11 mouse cellular contexts compared by ENCODE assay signal in genomic region chr6:146080546-146081512, GRCm38 (mm10).
DNase-seq lines count a peak whose midpoint lies in the region; ATAC-seq and TF ChIP-seq lines count a peak whose summit lies in the region.
"Had no signal": no experiment of that assay in that cellular context is flagged by ENCODE, and none has a peak within 500 bp of the region (broad histone marks: within the 10 kb centered on the region; RNA-seq: fewer than 3 reads in every experiment).

No protein-coding gene starts in this region.

- peaks cover 32% of the 10 kb centered on the region for H3K4me1 ChIP-seq in heart, embryonic 10.5 days
- H3K4me1 ChIP-seq in midbrain, embryonic 10.5 days: peaks cover 18% of the 10 kb centered on the region
- no peaks in the 10 kb centered on the region for H3K4me1 ChIP-seq in midbrain, postnatal 0 days (ENCODE audit: insufficient read depth, low read length)
- H3K4me1 ChIP-seq in embryonic facial prominence, embryonic 11.5 days (ENCODE audit: control insufficient read depth, insufficient read depth, low read length): no peaks in the 10 kb centered on the region; the same call in 1 of the 2 replicates
- H3K4me1 ChIP-seq in kidney, embryonic 16.5 days (ENCODE audit: insufficient read depth, low read length): no peaks in the 10 kb centered on the region
- H3K4me1 ChIP-seq: forebrain, embryonic 13.5 days had no signal

- H3K4me3 ChIP-seq in heart, embryonic 10.5 days: no peak overlapping the region
- no peak overlapping the region for H3K4me3 ChIP-seq in midbrain, embryonic 10.5 days
- H3K4me3 ChIP-seq in midbrain, postnatal 0 days (ENCODE audit: low read depth, low read length): no peak overlapping the region
- H3K4me3 ChIP-seq in embryonic facial prominence, embryonic 11.5 days (ENCODE audit: low read depth, low read length): no peak overlapping the region
- no peak overlapping the region for H3K4me3 ChIP-seq in kidney, embryonic 16.5 days (ENCODE audit: low read length)
- H3K4me3 ChIP-seq: forebrain, embryonic 13.5 days; myocyte had no signal

- no peak for DNase-seq in heart, embryonic 10.5 days (ENCODE audit: low spot score)
- no peak for DNase-seq in heart, postnatal 36 days
- no peak for DNase-seq in midbrain, embryonic 10.5 days (ENCODE audit: low spot score)
- no peak for DNase-seq in midbrain, postnatal 0 days (ENCODE audit: low spot score)
- peak; percentile 27 for DNase-seq in embryonic facial prominence, embryonic 11.5 days (ENCODE audit: low spot score)
- DNase-seq in thymus, postnatal 14 days: peak; percentile 43
- no peak for DNase-seq in cerebellum, postnatal 4 days (ENCODE audit: low spot score in 2 of 2)
- DNase-seq: right cerebral cortex, postnatal 14 days had no signal

- intact Hi-C loops in heart, postnatal 36 days (cut with DNase I): no loop called here

- no peak for TF ChIP-seq CTCF in midbrain, postnatal 0 days (IDR thresholded peaks at IDR 0.05)

- H3K4me2 ChIP-seq in midbrain, postnatal 0 days (ENCODE audit: low read depth, low read length, poor library complexity, severe bottlenecking): no peak overlapping the region
- H3K4me2 ChIP-seq in embryonic facial prominence, embryonic 11.5 days (ENCODE audit: low read depth, low read length): no peak overlapping the region
- no peak overlapping the region for H3K4me2 ChIP-seq in kidney, embryonic 16.5 days (replicated peaks; ENCODE audit: low read depth, low read length)
- H3K4me2 ChIP-seq: forebrain, embryonic 13.5 days had no signal

- WGBS in heart, embryonic 10.5 days: 51% methylated on average over 18 of the region's 18 CpGs
- 73% methylated on average over 18 of the region's 18 CpGs for WGBS in midbrain, embryonic 10.5 days
- 69% methylated on average over 18 of the region's 18 CpGs for WGBS in midbrain, postnatal 0 days
- 57% methylated on average over 18 of the region's 18 CpGs for WGBS in embryonic facial prominence, embryonic 11.5 days
- WGBS in kidney, embryonic 16.5 days: 57% methylated on average over 18 of the region's 18 CpGs

- no peaks in the 10 kb centered on the region for H3K9me3 ChIP-seq in heart, embryonic 10.5 days
- H3K9me3 ChIP-seq in midbrain, embryonic 10.5 days (replicated peaks): no peaks in the 10 kb centered on the region; the same call in 1 of the 2 replicates
- H3K9me3 ChIP-seq in midbrain, postnatal 0 days (ENCODE audit: low read length): 0 out of 2 replicates have a peak, but pooled peaks cover 4% of the 10 kb centered on the region
- H3K9me3 ChIP-seq in embryonic facial prominence, embryonic 11.5 days (replicated peaks; ENCODE audit: control insufficient read depth, low read length): no peaks in the 10 kb centered on the region
- no peaks in the 10 kb centered on the region for H3K9me3 ChIP-seq in kidney, embryonic 16.5 days (ENCODE audit: low read length)
- H3K9me3 ChIP-seq: forebrain, embryonic 13.5 days had no signal

- H3K27me3 ChIP-seq in heart, embryonic 10.5 days (ENCODE audit: insufficient read depth, poor library complexity, severe bottlenecking): no peaks in the 10 kb centered on the region
- H3K27me3 ChIP-seq in midbrain, embryonic 10.5 days (ENCODE audit: low read depth, poor library complexity, severe bottlenecking): no peaks in the 10 kb centered on the region
- H3K27me3 ChIP-seq in midbrain, postnatal 0 days (ENCODE audit: insufficient read depth, low read length): no peaks in the 10 kb centered on the region
- H3K27me3 ChIP-seq in embryonic facial prominence, embryonic 11.5 days (ENCODE audit: control insufficient read depth, insufficient read depth, low read length): no peaks in the 10 kb centered on the region
- no peaks in the 10 kb centered on the region for H3K27me3 ChIP-seq in kidney, embryonic 16.5 days (ENCODE audit: insufficient read depth, low read length)
- H3K27me3 ChIP-seq: forebrain, embryonic 13.5 days had no signal

- ATAC-seq in midbrain, postnatal 0 days (ENCODE audit: low FRiP score): no peak
- ATAC-seq in embryonic facial prominence, embryonic 11.5 days (replicated peaks; ENCODE audit: insufficient number of reproducible peaks, low FRiP score, low TSS enrichment, low read depth): no peak
- ATAC-seq in kidney, embryonic 16.5 days (ENCODE audit: low FRiP score, low TSS enrichment): no peak
- ATAC-seq: forebrain, embryonic 13.5 days had no signal

- H3K27ac ChIP-seq in heart, embryonic 10.5 days: peak overlapping the region; percentile 82
- peak overlapping the region; percentile 69; the same call in 1 of the 2 replicates for H3K27ac ChIP-seq in midbrain, embryonic 10.5 days (replicated peaks)
- no peak overlapping the region for H3K27ac ChIP-seq in midbrain, postnatal 0 days (ENCODE audit: low read depth, low read length)
- no peak overlapping the region for H3K27ac ChIP-seq in embryonic facial prominence, embryonic 11.5 days (replicated peaks; ENCODE audit: low read depth, low read length)
- H3K27ac ChIP-seq in kidney, embryonic 16.5 days (ENCODE audit: low read length): no peak overlapping the region
- H3K27ac ChIP-seq: forebrain, embryonic 13.5 days had no signal

- no peak overlapping the region for H3K9ac ChIP-seq in midbrain, postnatal 0 days (replicated peaks; ENCODE audit: low read length, poor library complexity, severe bottlenecking)
- H3K9ac ChIP-seq in embryonic facial prominence, embryonic 11.5 days (replicated peaks; ENCODE audit: low read length): no peak overlapping the region
- no peak overlapping the region for H3K9ac ChIP-seq in kidney, embryonic 16.5 days (replicated peaks; ENCODE audit: low read length)
- H3K9ac ChIP-seq: forebrain, embryonic 13.5 days had no signal

- H3K36me3 ChIP-seq in heart, embryonic 10.5 days: no peaks in the 10 kb centered on the region
- no peaks in the 10 kb centered on the region for H3K36me3 ChIP-seq in midbrain, embryonic 10.5 days
- H3K36me3 ChIP-seq in midbrain, postnatal 0 days (ENCODE audit: insufficient read depth, low read length): no peaks in the 10 kb centered on the region
- H3K36me3 ChIP-seq in embryonic facial prominence, embryonic 11.5 days (replicated peaks; ENCODE audit: control insufficient read depth, insufficient read depth, low read depth, low read length): no peaks in the 10 kb centered on the region
- H3K36me3 ChIP-seq in kidney, embryonic 16.5 days (ENCODE audit: insufficient read depth, low read length): no peaks in the 10 kb centered on the region

Comparison
In these comparisons a context has a peak if more than half of its experiments do, and no peak if none do; other contexts are left out.
1. H3K27ac ChIP-seq: peak in heart, embryonic 10.5 days (single experiment) and midbrain, embryonic 10.5 days (single experiment); none in midbrain, postnatal 0 days (single experiment), embryonic facial prominence, embryonic 11.5 days (single experiment) and kidney, embryonic 16.5 days (single experiment).
2. DNase-seq: peak in embryonic facial prominence, embryonic 11.5 days (single experiment) and thymus, postnatal 14 days (single experiment); none in heart, embryonic 10.5 days (single experiment), heart, postnatal 36 days (0 of 2), midbrain, embryonic 10.5 days (single experiment), midbrain, postnatal 0 days (single experiment) and cerebellum, postnatal 4 days (0 of 2).